Mouse (Mus musculus) heart, postnatal 0 days (tissue): ENCODE results near the gene Psmd9. TPM values are rescaled to one million over a fixed set of nuclear protein-coding genes. Genes with fewer than 3 reads are reported as not detected.
A peak's percentile ranks its signal among the peaks of the same experiment; 100 is the strongest.

Source experiments
- ATAC-seq: fragments of 200-750 bp; cut with Nextera tagmentation; 2 replicates; pipeline ENCODE4 v1.8.0; 2017; ENCODE audit warnings: low read depth, moderate number of reproducible peaks, moderate library complexity; ENCODE audit not compliant: insufficient read depth
- DNase-seq: peaks from one replicate; pipeline ENCODE4 v3.0.0-alpha.2; 2016; ENCODE audit warnings: low spot score
- H3K27ac ChIP-seq: fragments of 300-500 bp; sonication (generic); 2 replicates; pipeline ENCODE4 v1.5.1; 2014; ENCODE audit warnings: low read depth, mild to moderate bottlenecking
- H3K27me3 ChIP-seq: fragments of 300-500 bp; sonication (generic); 2 replicates; pipeline ENCODE4 v1.6.1; 2014; ENCODE audit warnings: low read length, mixed read lengths; ENCODE audit not compliant: control insufficient read depth, insufficient read depth
- H3K36me3 ChIP-seq: fragments of 300-500 bp; sonication (generic); replicated peaks from 2 replicates; pipeline ENCODE4 v1.6.1; 2014; ENCODE audit warnings: low read length, mixed read lengths; ENCODE audit not compliant: control insufficient read depth, insufficient read depth
- H3K4me1 ChIP-seq: fragments of 300-500 bp; sonication (generic); 2 replicates; pipeline ENCODE4 v1.6.1; 2014; ENCODE audit warnings: antibody characterized with exemption; ENCODE audit not compliant: control insufficient read depth, insufficient read depth
- H3K4me2 ChIP-seq: fragments of 300-500 bp; sonication (generic); 2 replicates; pipeline ENCODE4 v1.6.1; 2014; ENCODE audit warnings: low read depth, mild to moderate bottlenecking, low read length, moderate library complexity
- H3K4me3 ChIP-seq: fragments of 300-500 bp; sonication (generic); 2 replicates; pipeline ENCODE4 v1.5.1; 2014; ENCODE audit warnings: low read depth, low read length
- H3K9ac ChIP-seq: fragments of 300-500 bp; sonication (generic); replicated peaks from 2 replicates; pipeline ENCODE4 v1.6.1; 2014; ENCODE audit warnings: low read depth, low read length, mixed read lengths
- H3K9me3 ChIP-seq: fragments of 300-500 bp; sonication (generic); replicated peaks from 2 replicates; pipeline ENCODE4 v1.6.1; 2016; ENCODE audit warnings: low read length; ENCODE audit not compliant: control insufficient read depth
- CTCF ChIP-seq: IDR thresholded peaks from 2 replicates; pipeline ENCODE4 v1.5.1; 2016; ENCODE audit warnings: antibody characterized with exemption, control low read depth, low read depth
- EP300 ChIP-seq: IDR thresholded peaks from 2 replicates; pipeline ENCODE4 v1.6.1; 2016; ENCODE audit warnings: antibody characterized with exemption, low read depth
- WGBS: fragments of 180-500 bp; shearing (Covaris S2); extraction: QIAGEN DNeasy Blood & Tissue Kit; methylation state at CpG from one replicate; pipeline ENCODE4 v1.1.7; 2014; 5-methylcytosine and 5-hydroxymethylcytosine counted together
- polyA plus RNA-seq: library from polyadenylated mRNA; unstranded; fragments of >200 nt; fragmentation: Nextera tagmentation; extraction: Ambion mirVana; gene quantifications from 2 replicates; pipeline ENCODE4 v1.2.1, GENCODE M21; 2015
- total RNA-seq: library from RNA; depleted of rRNA; stranded (reverse); fragments of >200 nt; gene quantifications from 2 replicates; pipeline ENCODE4 v1.2.3, GENCODE M21; 2014; ENCODE audit warnings: low replicate concordance

Gene Psmd9
- total and polyA plus RNA-seq, 2 experiments from 2014 or later: 11.2 to 54.9 TPM

DNA sequence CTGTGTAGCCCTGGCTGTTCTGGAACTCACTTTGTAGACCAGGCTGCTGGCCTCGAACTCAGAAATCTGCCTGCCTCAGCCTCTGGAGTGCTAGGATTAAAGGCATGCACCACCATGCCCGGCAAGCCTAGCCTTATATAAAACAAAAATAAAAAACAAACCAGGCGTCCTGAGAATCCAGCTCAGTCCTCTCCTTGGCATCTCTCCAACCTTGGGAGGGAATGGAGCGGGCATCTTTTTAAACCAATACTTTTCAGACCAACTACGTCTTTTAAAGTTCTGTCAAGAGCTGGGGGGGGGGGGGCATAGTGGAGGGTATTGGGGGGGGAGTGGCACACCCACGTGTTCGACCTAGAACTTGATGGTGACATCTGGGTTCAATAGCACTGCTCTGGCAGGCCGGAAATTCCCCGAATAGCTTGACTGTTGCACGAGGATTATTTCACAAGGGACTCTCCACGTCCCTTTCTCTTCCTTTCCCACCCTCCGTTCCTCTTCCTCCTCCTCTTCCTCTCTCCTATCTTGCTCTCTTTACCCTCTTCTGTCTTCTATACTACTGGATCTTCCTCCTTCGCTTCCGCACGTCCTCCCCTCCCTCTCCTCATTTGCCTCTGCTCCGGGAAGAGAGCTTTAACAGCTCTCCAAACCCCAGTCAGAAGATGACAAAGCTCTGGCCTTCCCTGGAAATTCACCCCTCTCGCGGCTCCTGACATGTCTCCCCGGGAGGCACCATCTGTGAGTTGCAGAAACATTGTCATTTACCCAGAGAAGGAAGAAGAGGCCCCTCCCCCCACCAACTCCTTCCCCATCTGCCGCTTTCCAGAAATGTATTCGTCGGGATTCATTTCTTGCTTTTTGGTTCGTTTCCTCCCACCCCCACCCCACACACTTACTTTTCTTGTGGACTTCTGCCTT is 87.9 kb downstream of the Psmd9 start:
- Histone ChIP-seq H3K9me3 (no peaks in the 10 kb centered on the region), H3K4me3 (peak overlapping the region; percentile 17), H3K4me1 (peaks cover 8% of the 10 kb centered on the region; the same call in 1 of the 2 replicates), H3K27ac (no peak overlapping the region), H3K4me2 (peak overlapping the region; percentile 50), H3K27me3 (no peaks in the 10 kb centered on the region), H3K36me3 (no peaks in the 10 kb centered on the region), H3K9ac (no peak overlapping the region; the same call in 1 of the 2 replicates)
- peak; percentile 19 for DNase-seq
- ATAC-seq: no peak; the same call in 1 of the 2 replicates
- TF ChIP-seq EP300: no peak
- TF ChIP-seq CTCF: no peak
- WGBS: 22% methylated on average over 23 of the region's 23 CpGs

- Histone ChIP-seq H3K27me3 (no peaks in the 10 kb centered on the region), H3K36me3 (no peaks in the 10 kb centered on the region), H3K9ac (no peak overlapping the region), H3K4me3 (no peak overlapping the region), H3K4me1 (peaks cover 8% of the 10 kb centered on the region; the same call in 1 of the 2 replicates), H3K9me3 (no peaks in the 10 kb centered on the region), H3K27ac (no peak overlapping the region), H3K4me2 (no peak overlapping the region)
- TF ChIP-seq EP300: no peak
- TF ChIP-seq CTCF: peak; percentile 38
- no peak for ATAC-seq
- DNase-seq: no peak
- WGBS: 53% methylated on average over 5 of the region's 5 CpGs
Observed at GRCm38 (mm10) chr5:123258990-123259389, 89.8 kb downstream of the Psmd9 start.

DNA sequence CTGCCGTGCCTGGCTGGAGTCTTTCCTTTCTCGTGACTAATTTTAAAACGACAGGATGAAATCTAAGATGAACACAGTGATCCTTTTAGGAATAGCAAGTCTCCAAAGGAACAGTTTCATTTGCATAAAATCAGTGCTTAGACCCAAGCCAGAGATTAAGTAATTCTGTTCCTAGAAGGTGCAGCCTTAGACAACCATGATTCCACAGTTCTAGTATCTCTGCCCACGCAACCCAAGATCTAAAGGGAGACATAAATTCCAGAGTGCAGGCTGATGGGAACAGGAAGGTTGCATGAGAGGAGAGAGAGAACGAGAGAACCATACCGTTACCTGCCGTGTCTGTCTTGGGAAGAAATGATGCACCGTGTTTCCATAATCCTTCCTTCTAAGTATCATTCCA is 91.5 kb downstream of the Psmd9 start:
- no peaks in the 10 kb centered on the region for H3K36me3 ChIP-seq
- no peak overlapping the region for H3K9ac ChIP-seq
- 81% methylated on average over 8 of the region's 8 CpGs for whole genome bisulfite sequencing
- no peak for TF ChIP-seq EP300
- no peak for TF ChIP-seq CTCF
- no peak for ATAC-seq
- no peak overlapping the region for H3K4me2 ChIP-seq
- H3K4me1 ChIP-seq: peaks cover 8% of the 10 kb centered on the region; the same call in 1 of the 2 replicates
- no peak overlapping the region for H3K4me3 ChIP-seq
- H3K27ac ChIP-seq: no peak overlapping the region
- H3K9me3 ChIP-seq: no peaks in the 10 kb centered on the region
- no peaks in the 10 kb centered on the region for H3K27me3 ChIP-seq
- DNase-seq: no peak

GRCm38 (mm10) chr5:123266909-123267308 is 97.7 kb downstream of the Psmd9 start:
- WGBS: 75% methylated on average over 3 of the region's 3 CpGs
- H3K4me1 ChIP-seq: no peaks in the 10 kb centered on the region
- H3K27me3 ChIP-seq: no peaks in the 10 kb centered on the region
- no peaks in the 10 kb centered on the region; the same call in 1 of the 2 replicates for H3K9me3 ChIP-seq
- no peaks in the 10 kb centered on the region for H3K36me3 ChIP-seq
- H3K4me3 ChIP-seq: no peak overlapping the region
- TF ChIP-seq EP300 (no peak), CTCF (0 out of 2 replicates have a peak, but pooled peaks have one; percentile 6)
- no peak for ATAC-seq
- no peak overlapping the region for H3K4me2 ChIP-seq
- H3K27ac ChIP-seq: no peak overlapping the region
- no peak overlapping the region for H3K9ac ChIP-seq
- DNase-seq: no peak

GRCm38 (mm10) chr5:123268477-123269474 is 99.6 kb downstream of the Psmd9 start:
- ATAC-seq: no peak
- H3K4me1 ChIP-seq: no peaks in the 10 kb centered on the region
- H3K27me3 ChIP-seq: no peaks in the 10 kb centered on the region

More at GRCm38 (mm10) chr5:123268477-123269474, 99.6 kb downstream of the Psmd9 start:
- Histone ChIP-seq H3K36me3 (no peaks in the 10 kb centered on the region), H3K9me3 (no peaks in the 10 kb centered on the region; the same call in 1 of the 2 replicates), H3K9ac (no peak overlapping the region), H3K4me2 (no peak overlapping the region), H3K4me3 (no peak overlapping the region), H3K27ac (no peak overlapping the region)
- TF ChIP-seq CTCF (no peak), EP300 (no peak)
- DNase-seq: no peak
- WGBS: 82% methylated on average over 28 of the region's 28 CpGs
